Mouse (Mus musculus) B cell, adult 2 months (primary cell): ENCODE results near the gene Tmem223.

Experiments used
- DNase-seq, 2 experiments: peaks; one replicate each; pipeline ENCODE4 v3.0.0; 2022

Gene Tmem223

GRCm38 (mm10) chr19:8747368-8747767 lies 23.4 kb upstream of the Tmem223 start:
- no peak for DNase-seq

- DNase-seq, result no peak
Observed at GRCm38 (mm10) chr19:8755652-8756051, 15.1 kb upstream of the Tmem223 start.

GRCm38 (mm10) chr19:8756635-8757387 lies 14.0 kb upstream of the Tmem223 start, which contains the start of gene Nxf1:
TSS of gene Nxf1 (plus strand) at chr19:8757073.
- peak; percentile 94 to 95 for DNase-seq

- no peak for DNase-seq
Observed at GRCm38 (mm10) chr19:8757471-8757998, 13.3 kb upstream of the Tmem223 start.

GRCm38 (mm10) chr19:8758899-8759298 lies 11.9 kb upstream of the Tmem223 start:
- no peak for DNase-seq

GRCm38 (mm10) chr19:8760757-8761156 lies 10.0 kb upstream of the Tmem223 start:
- peak; percentile 40 to 48 for DNase-seq

GRCm38 (mm10) chr19:8763276-8763675 lies 7.5 kb upstream of the Tmem223 start:
- DNase-seq, result no peak

GRCm38 (mm10) chr19:8765562-8765961 lies 5.2 kb upstream of the Tmem223 start:
- no peak for DNase-seq

GRCm38 (mm10) chr19:8772996-8773395 lies 2.2 kb downstream of the Tmem223 start:
- DNase-seq, result no peak

GRCm38 (mm10) chr19:8773409-8773808 lies 2.6 kb downstream of the Tmem223 start:
- no peak for DNase-seq

- peak; percentile 99 for DNase-seq
Observed at GRCm38 (mm10) chr19:8774086-8774835, 3.5 kb downstream of the Tmem223 start, which contains the start of gene Tmem179b. TSS of gene Tmem179b (minus strand) at chr19:8774467.

GRCm38 (mm10) chr19:8774951-8775421 lies 4.2 kb downstream of the Tmem223 start:
- no peak for DNase-seq

- peak; percentile 86 to 90 for DNase-seq
Observed at GRCm38 (mm10) chr19:8786008-8786781, 15.4 kb downstream of the Tmem223 start, which contains the start of gene Taf6l. TSS of gene Taf6l (minus strand) at chr19:8786417.

- DNase-seq, result no peak
Observed at GRCm38 (mm10) chr19:8788521-8788920, 17.7 kb downstream of the Tmem223 start.

GRCm38 (mm10) chr19:8789171-8789570 lies 18.4 kb downstream of the Tmem223 start:
- no peak for DNase-seq

- no peak for DNase-seq
Observed at GRCm38 (mm10) chr19:8790171-8790570, 19.4 kb downstream of the Tmem223 start.

GRCm38 (mm10) chr19:8798264-8798946 lies 27.6 kb downstream of the Tmem223 start, which contains the start of gene Polr2g:
TSS of gene Polr2g (minus strand) at chr19:8798577.
- peak; percentile 89 to 91 for DNase-seq

GRCm38 (mm10) chr19:8798947-8799315 lies 28.1 kb downstream of the Tmem223 start:
- no peak for DNase-seq

GRCm38 (mm10) chr19:8802130-8802821 lies 31.5 kb downstream of the Tmem223 start, which contains the start of gene Zbtb3:
TSS of gene Zbtb3 (plus strand) at chr19:8802555.
- DNase-seq, result peak; percentile 88 to 91

GRCm38 (mm10) chr19:8803204-8803780 lies 32.5 kb downstream of the Tmem223 start:
- DNase-seq, result no peak
